Mouse (Mus musculus): ENCODE measurements at regions not wholly inside any gene's neighbourhood (a gene's known extent, or its start where the extent isn't known, plus 50 kb on each side); places are given as distances from the start of the nearest gene placed in this dataset.
A peak's percentile ranks its signal among the peaks of the same experiment; 100 is the strongest.

- Histone ChIP-seq H3K4me1 (ENCODE audit: insufficient read depth, low read length) (no peaks in the 10 kb centered on the region), H3K27ac (ENCODE audit: low read depth, low read length) (no peak overlapping the region), H3K4me2 (ENCODE audit: low read depth, low read length, poor library complexity, severe bottlenecking) (no peak overlapping the region), H3K36me3 (ENCODE audit: insufficient read depth, low read length) (no peaks in the 10 kb centered on the region), H3K27me3 (ENCODE audit: insufficient read depth, low read length) (no peaks in the 10 kb centered on the region), H3K4me3 (ENCODE audit: low read depth, low read length) (no peak overlapping the region), H3K9me3 (ENCODE audit: low read length) (no peaks in the 10 kb centered on the region), H3K9ac (replicated peaks; ENCODE audit: low read length, poor library complexity, severe bottlenecking) (no peak overlapping the region)
- DNase-seq (ENCODE audit: low spot score) (no peak), ATAC-seq (ENCODE audit: low FRiP score) (no peak)
- no peak for TF ChIP-seq CTCF (IDR thresholded peaks at IDR 0.05)
- WGBS: 92% methylated on average over 2 of the region's 2 CpGs
These were observed 317.1 kb upstream of the Kcnh8 start for GRCm38 (mm10) chr17:52285392-52285791.

GRCm38 (mm10) chr17:52282264-52282663 lies 320.2 kb upstream of the Kcnh8 start:
- Histone ChIP-seq H3K4me2 (ENCODE audit: low read depth, low read length, poor library complexity, severe bottlenecking) (no peak overlapping the region), H3K9ac (replicated peaks; ENCODE audit: low read length, poor library complexity, severe bottlenecking) (no peak overlapping the region), H3K4me1 (ENCODE audit: insufficient read depth, low read length) (no peaks in the 10 kb centered on the region), H3K36me3 (ENCODE audit: insufficient read depth, low read length) (no peaks in the 10 kb centered on the region), H3K27me3 (ENCODE audit: insufficient read depth, low read length) (no peaks in the 10 kb centered on the region), H3K4me3 (ENCODE audit: low read depth, low read length) (no peak overlapping the region), H3K27ac (ENCODE audit: low read depth, low read length) (no peak overlapping the region), H3K9me3 (ENCODE audit: low read length) (no peaks in the 10 kb centered on the region)
- 53% methylated on average over 3 of the region's 3 CpGs for WGBS
- DNase-seq (ENCODE audit: low spot score): no peak
- ATAC-seq (ENCODE audit: low FRiP score): no peak
- TF ChIP-seq CTCF (IDR thresholded peaks at IDR 0.05): no peak

DNA sequence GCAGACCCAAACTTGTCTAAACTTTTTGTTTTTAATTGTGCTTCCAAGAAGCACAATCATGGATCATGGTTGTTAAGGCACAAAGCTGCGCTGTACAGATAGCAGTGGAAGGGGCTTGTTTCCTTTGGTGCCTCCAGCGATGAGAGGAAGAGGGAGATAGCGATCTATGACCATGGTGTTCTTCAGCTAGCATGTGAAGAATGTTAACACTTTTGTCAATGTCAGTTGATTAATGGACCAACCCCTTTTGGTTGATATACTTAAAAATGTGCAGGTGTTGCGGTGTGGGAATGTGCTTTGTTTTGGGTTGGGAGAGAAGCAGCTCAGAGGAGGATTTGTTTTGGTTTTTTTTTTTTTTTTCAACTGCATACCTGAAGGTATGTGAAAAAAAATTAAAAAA lies 324.0 kb upstream of the Kcnh8 start:
- 95% methylated on average over 4 of the region's 4 CpGs for WGBS

DNA sequence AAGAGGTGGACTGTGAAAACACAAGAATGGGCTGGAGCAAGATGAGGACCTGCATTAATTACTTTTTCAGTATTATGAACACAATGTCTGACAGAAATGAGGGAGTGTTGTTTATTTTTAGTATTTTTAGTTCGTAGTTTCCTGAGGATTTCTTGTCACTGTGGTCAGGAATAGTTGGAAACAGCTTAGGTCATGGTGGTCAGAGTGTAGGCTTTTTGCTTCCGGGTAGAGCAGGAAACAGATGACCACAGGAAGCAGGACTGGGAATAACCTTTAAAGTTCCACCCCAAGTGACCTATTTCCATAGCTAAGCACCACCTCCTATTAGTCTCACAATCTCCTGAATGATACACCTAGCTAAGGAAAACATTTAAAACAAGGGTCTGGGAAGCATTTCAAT lies 333.7 kb upstream of the Kcnh8 start:
- no peaks in the 10 kb centered on the region for H3K4me1 ChIP-seq (ENCODE audit: insufficient read depth, low read length)
- TF ChIP-seq CTCF (IDR thresholded peaks at IDR 0.05): no peak
- H3K36me3 ChIP-seq (ENCODE audit: insufficient read depth, low read length): no peaks in the 10 kb centered on the region
- H3K4me2 ChIP-seq (ENCODE audit: low read depth, low read length, poor library complexity, severe bottlenecking): no peak overlapping the region
- WGBS: 81% methylated on average over 2 of the region's 2 CpGs
- no peak overlapping the region for H3K4me3 ChIP-seq (ENCODE audit: low read depth, low read length)
- no peak overlapping the region for H3K9ac ChIP-seq (replicated peaks; ENCODE audit: low read length, poor library complexity, severe bottlenecking)
- DNase-seq (ENCODE audit: low spot score) (no peak), ATAC-seq (ENCODE audit: low FRiP score) (no peak)
- H3K27me3 ChIP-seq (ENCODE audit: insufficient read depth, low read length): no peaks in the 10 kb centered on the region
- H3K9me3 ChIP-seq (ENCODE audit: low read length): no peaks in the 10 kb centered on the region
- H3K27ac ChIP-seq (ENCODE audit: low read depth, low read length): no peak overlapping the region

More for the DNA sequence above, 324.0 kb upstream of the Kcnh8 start:
- Histone ChIP-seq H3K9ac (replicated peaks; ENCODE audit: low read length, poor library complexity, severe bottlenecking) (no peak overlapping the region), H3K4me2 (ENCODE audit: low read depth, low read length, poor library complexity, severe bottlenecking) (no peak overlapping the region), H3K4me1 (ENCODE audit: insufficient read depth, low read length) (no peaks in the 10 kb centered on the region), H3K27ac (ENCODE audit: low read depth, low read length) (no peak overlapping the region), H3K27me3 (ENCODE audit: insufficient read depth, low read length) (no peaks in the 10 kb centered on the region), H3K4me3 (ENCODE audit: low read depth, low read length) (no peak overlapping the region), H3K9me3 (ENCODE audit: low read length) (no peaks in the 10 kb centered on the region), H3K36me3 (ENCODE audit: insufficient read depth, low read length) (no peaks in the 10 kb centered on the region)
- no peak for ATAC-seq (ENCODE audit: low FRiP score)
- no peak for TF ChIP-seq CTCF (IDR thresholded peaks at IDR 0.05)
- no peak for DNase-seq (ENCODE audit: low spot score)

DNA sequence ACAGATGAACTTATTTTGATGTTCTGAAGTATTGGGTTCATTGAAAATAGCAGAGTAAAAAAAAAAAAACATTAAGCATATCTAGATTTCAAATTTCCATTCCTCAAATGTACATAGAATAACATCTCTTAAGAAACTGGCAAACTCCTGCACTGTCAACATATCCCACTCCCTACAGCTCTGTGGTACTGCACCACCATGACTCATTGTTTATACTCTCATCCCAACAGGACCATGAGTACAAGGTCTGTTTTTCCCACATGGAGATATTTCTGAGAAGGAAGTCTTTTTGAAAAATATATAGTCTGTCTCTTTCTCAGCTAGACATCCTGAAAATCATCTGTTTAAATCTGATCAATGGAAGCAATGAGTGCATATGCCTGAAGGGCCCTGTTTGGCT lies 351.2 kb upstream of the Kcnh8 start:
- no peaks in the 10 kb centered on the region for H3K27me3 ChIP-seq (ENCODE audit: insufficient read depth, low read length)
- no peak for TF ChIP-seq CTCF (IDR thresholded peaks at IDR 0.05)
- no peak overlapping the region for H3K27ac ChIP-seq (ENCODE audit: low read depth, low read length)
- H3K4me2 ChIP-seq (ENCODE audit: low read depth, low read length, poor library complexity, severe bottlenecking): no peak overlapping the region
- ATAC-seq (ENCODE audit: low FRiP score) (no peak), DNase-seq (ENCODE audit: low spot score) (no peak)
- H3K36me3 ChIP-seq (ENCODE audit: insufficient read depth, low read length): no peaks in the 10 kb centered on the region
- no peak overlapping the region for H3K4me3 ChIP-seq (ENCODE audit: low read depth, low read length)
- H3K4me1 ChIP-seq (ENCODE audit: insufficient read depth, low read length): no peaks in the 10 kb centered on the region
- no peaks in the 10 kb centered on the region for H3K9me3 ChIP-seq (ENCODE audit: low read length)
- H3K9ac ChIP-seq (replicated peaks; ENCODE audit: low read length, poor library complexity, severe bottlenecking): no peak overlapping the region

- TF ChIP-seq CTCF (IDR thresholded peaks at IDR 0.05): no peak
- H3K9ac ChIP-seq (replicated peaks; ENCODE audit: low read length, poor library complexity, severe bottlenecking): no peak overlapping the region
- H3K27me3 ChIP-seq (ENCODE audit: insufficient read depth, low read length): no peaks in the 10 kb centered on the region
- no peaks in the 10 kb centered on the region for H3K36me3 ChIP-seq (ENCODE audit: insufficient read depth, low read length)
- H3K9me3 ChIP-seq (ENCODE audit: low read length): no peaks in the 10 kb centered on the region
- ATAC-seq (ENCODE audit: low FRiP score): no peak
- WGBS: 79% methylated on average over 3 of the region's 3 CpGs
- no peak overlapping the region for H3K4me2 ChIP-seq (ENCODE audit: low read depth, low read length, poor library complexity, severe bottlenecking)
- no peak overlapping the region for H3K4me3 ChIP-seq (ENCODE audit: low read depth, low read length)
- DNase-seq (ENCODE audit: low spot score): peak; percentile 10
- no peaks in the 10 kb centered on the region for H3K4me1 ChIP-seq (ENCODE audit: insufficient read depth, low read length)
- no peak overlapping the region for H3K27ac ChIP-seq (ENCODE audit: low read depth, low read length)
These were observed 376.9 kb upstream of the Kcnh8 start for GRCm38 (mm10) chr17:52225584-52225983.

GRCm38 (mm10) chr17:52220422-52220821 lies 382.1 kb upstream of the Kcnh8 start:
- Histone ChIP-seq H3K27me3 (ENCODE audit: insufficient read depth, low read length) (no peaks in the 10 kb centered on the region), H3K4me1 (ENCODE audit: insufficient read depth, low read length) (no peaks in the 10 kb centered on the region), H3K4me3 (ENCODE audit: low read depth, low read length) (no peak overlapping the region), H3K9me3 (ENCODE audit: low read length) (no peaks in the 10 kb centered on the region), H3K4me2 (ENCODE audit: low read depth, low read length, poor library complexity, severe bottlenecking) (no peak overlapping the region), H3K27ac (ENCODE audit: low read depth, low read length) (no peak overlapping the region), H3K9ac (replicated peaks; ENCODE audit: low read length, poor library complexity, severe bottlenecking) (no peak overlapping the region), H3K36me3 (ENCODE audit: insufficient read depth, low read length) (no peaks in the 10 kb centered on the region)
- TF ChIP-seq CTCF (IDR thresholded peaks at IDR 0.05): no peak
- ATAC-seq (ENCODE audit: low FRiP score) (no peak), DNase-seq (ENCODE audit: low spot score) (no peak)
- WGBS: 93% methylated on average over 3 of the region's 3 CpGs

Measured in midbrain, postnatal 0 days (tissue).